In the genomic region with DNA sequence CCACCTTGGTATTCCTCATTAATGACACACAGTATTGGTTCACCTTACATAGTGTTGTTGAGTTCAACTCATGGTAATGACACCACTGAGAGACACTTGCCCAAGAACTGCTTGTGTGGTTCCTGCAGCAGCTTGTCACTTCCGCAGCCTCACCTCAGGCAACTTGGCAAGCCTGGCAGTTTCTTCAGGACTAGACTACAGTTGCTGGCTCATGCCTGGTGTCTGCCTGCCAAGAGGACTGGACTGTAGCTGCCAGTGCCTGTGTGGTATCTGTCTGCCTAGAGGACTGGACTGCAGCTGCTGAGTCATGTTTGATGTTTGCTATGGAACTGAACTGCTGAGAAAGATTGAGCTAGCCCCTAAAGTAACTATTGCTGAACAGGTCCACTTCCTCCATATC, we compare ENCODE assay signal across 11 mouse cellular contexts. TPM values are rescaled to one million over a fixed set of nuclear protein-coding genes. Genes with fewer than 3 reads are reported as not detected.
DNase-seq lines count a peak whose midpoint lies in the region; ATAC-seq and TF ChIP-seq lines count a peak whose summit lies in the region.
"Had no signal": no experiment of that assay in that cellular context is flagged by ENCODE, and none has a peak within 500 bp of the region (broad histone marks: within the 10 kb centered on the region; RNA-seq: fewer than 3 reads in every experiment).

No protein-coding gene starts in this region.

- H3K4me2 ChIP-seq in forebrain, embryonic 15.5 days (replicated peaks), result no peak overlapping the region
- H3K4me2 ChIP-seq in forebrain, embryonic 12.5 days, result no peak overlapping the region
- no peak overlapping the region for H3K4me2 ChIP-seq in midbrain, postnatal 0 days (ENCODE audit: low read depth, low read length, poor library complexity, severe bottlenecking)
- no peak overlapping the region for H3K4me2 ChIP-seq in midbrain, embryonic 15.5 days
- H3K4me2 ChIP-seq: hindbrain, embryonic 15.5 days; neural tube, embryonic 13.5 days had no signal

- WGBS in forebrain, embryonic 15.5 days, result 59% methylated on average over 1 of the region's 1 CpGs
- WGBS in forebrain, embryonic 12.5 days, result 100% methylated on average over 1 of the region's 1 CpGs
- 82% methylated on average over 1 of the region's 1 CpGs for WGBS in midbrain, postnatal 0 days
- WGBS in midbrain, embryonic 10.5 days, result 91% methylated on average over 1 of the region's 1 CpGs
- WGBS in midbrain, embryonic 15.5 days, result 82% methylated on average over 1 of the region's 1 CpGs

- ATAC-seq in forebrain, embryonic 15.5 days (replicated peaks), result 0 out of 2 replicates have a peak, but pooled peaks have one; percentile 43
- no peak for ATAC-seq in forebrain, embryonic 12.5 days (ENCODE audit: low FRiP score)
- no peak for ATAC-seq in midbrain, postnatal 0 days (ENCODE audit: low FRiP score)
- no peak for ATAC-seq in midbrain, embryonic 15.5 days (replicated peaks)

- H3K27ac ChIP-seq in forebrain, embryonic 15.5 days (replicated peaks), result no peak overlapping the region
- no peak overlapping the region for H3K27ac ChIP-seq in forebrain, embryonic 12.5 days
- H3K27ac ChIP-seq in midbrain, postnatal 0 days (ENCODE audit: low read depth, low read length), result no peak overlapping the region
- H3K27ac ChIP-seq in midbrain, embryonic 10.5 days (replicated peaks), result no peak overlapping the region
- H3K27ac ChIP-seq in gastrocnemius, adult 2 months, result no peak overlapping the region; the same call in 1 of the 2 replicates
- no peak overlapping the region for H3K27ac ChIP-seq in midbrain, embryonic 15.5 days
- H3K27ac ChIP-seq: hindbrain, embryonic 15.5 days; liver, embryonic 14.5 days; neural tube, embryonic 13.5 days had no signal

- H3K36me3 ChIP-seq in forebrain, embryonic 15.5 days, result no peaks in the 10 kb centered on the region
- no peaks in the 10 kb centered on the region for H3K36me3 ChIP-seq in forebrain, embryonic 12.5 days (replicated peaks)
- H3K36me3 ChIP-seq in midbrain, postnatal 0 days (ENCODE audit: insufficient read depth, low read length), result no peaks in the 10 kb centered on the region
- no peaks in the 10 kb centered on the region for H3K36me3 ChIP-seq in midbrain, embryonic 10.5 days
- H3K36me3 ChIP-seq in midbrain, embryonic 15.5 days (replicated peaks), result no peaks in the 10 kb centered on the region
- H3K36me3 ChIP-seq: hindbrain, embryonic 15.5 days; neural tube, embryonic 13.5 days had no signal

- peak; percentile 86 for DNase-seq in midbrain, postnatal 0 days (ENCODE audit: low spot score)
- no peak for DNase-seq in midbrain, embryonic 10.5 days (ENCODE audit: low spot score)
- DNase-seq in gastrocnemius, adult 2 months, result peak; percentile 85
- peak; percentile 60 to 71 for DNase-seq in kidney, postnatal 36 days
- DNase-seq in thymus, postnatal 36 days, result no peak

- no peak for TF ChIP-seq CTCF in midbrain, postnatal 0 days (IDR thresholded peaks at IDR 0.05)
- TF ChIP-seq CTCF in gastrocnemius, adult 2 months (IDR thresholded peaks at IDR 0.05), result no peak

- H3K9me3 ChIP-seq in forebrain, embryonic 15.5 days, result no peaks in the 10 kb centered on the region
- no peaks in the 10 kb centered on the region for H3K9me3 ChIP-seq in forebrain, embryonic 12.5 days
- no peaks in the 10 kb centered on the region for H3K9me3 ChIP-seq in midbrain, postnatal 0 days (ENCODE audit: low read length)
- H3K9me3 ChIP-seq in midbrain, embryonic 10.5 days (replicated peaks), result no peaks in the 10 kb centered on the region
- H3K9me3 ChIP-seq in midbrain, embryonic 15.5 days, result no peaks in the 10 kb centered on the region
- H3K9me3 ChIP-seq: hindbrain, embryonic 15.5 days; neural tube, embryonic 13.5 days had no signal

- intact Hi-C loops in gastrocnemius, adult 2 months (cut with DNase I), result loop anchor here (5.0 kb wide), 1 partner anchor 35 kb away; a partner anchor contains a TSS

- H3K9ac ChIP-seq in forebrain, embryonic 15.5 days (replicated peaks), result no peak overlapping the region
- H3K9ac ChIP-seq in forebrain, embryonic 12.5 days, result no peak overlapping the region
- H3K9ac ChIP-seq in midbrain, postnatal 0 days (replicated peaks; ENCODE audit: low read length, poor library complexity, severe bottlenecking), result no peak overlapping the region
- H3K9ac ChIP-seq in midbrain, embryonic 15.5 days, result no peak overlapping the region
- H3K9ac ChIP-seq: hindbrain, embryonic 15.5 days; liver, embryonic 14.5 days; neural tube, embryonic 13.5 days had no signal

- H3K4me3 ChIP-seq in forebrain, embryonic 15.5 days, result no peak overlapping the region
- no peak overlapping the region for H3K4me3 ChIP-seq in forebrain, embryonic 12.5 days (replicated peaks)
- no peak overlapping the region for H3K4me3 ChIP-seq in midbrain, postnatal 0 days (ENCODE audit: low read depth, low read length)
- H3K4me3 ChIP-seq in midbrain, embryonic 10.5 days, result no peak overlapping the region
- H3K4me3 ChIP-seq in gastrocnemius, adult 2 months, result no peak overlapping the region
- H3K4me3 ChIP-seq in midbrain, embryonic 15.5 days, result no peak overlapping the region
- H3K4me3 ChIP-seq: hindbrain, embryonic 15.5 days; neural tube, embryonic 13.5 days had no signal

- no peaks in the 10 kb centered on the region for H3K27me3 ChIP-seq in forebrain, embryonic 15.5 days
- no peaks in the 10 kb centered on the region for H3K27me3 ChIP-seq in forebrain, embryonic 12.5 days
- no peaks in the 10 kb centered on the region for H3K27me3 ChIP-seq in midbrain, postnatal 0 days (ENCODE audit: insufficient read depth, low read length)
- H3K27me3 ChIP-seq in midbrain, embryonic 10.5 days (ENCODE audit: low read depth, poor library complexity, severe bottlenecking), result no peaks in the 10 kb centered on the region
- no peaks in the 10 kb centered on the region for H3K27me3 ChIP-seq in midbrain, embryonic 15.5 days (replicated peaks)
- H3K27me3 ChIP-seq: hindbrain, embryonic 15.5 days; neural tube, embryonic 13.5 days had no signal

- no peaks in the 10 kb centered on the region for H3K4me1 ChIP-seq in forebrain, embryonic 15.5 days
- no peaks in the 10 kb centered on the region for H3K4me1 ChIP-seq in forebrain, embryonic 12.5 days
- H3K4me1 ChIP-seq in midbrain, postnatal 0 days (ENCODE audit: insufficient read depth, low read length), result no peaks in the 10 kb centered on the region
- H3K4me1 ChIP-seq in midbrain, embryonic 10.5 days, result 0 out of 2 replicates have a peak, but pooled peaks cover 3% of the 10 kb centered on the region
- no peaks in the 10 kb centered on the region for H3K4me1 ChIP-seq in midbrain, embryonic 15.5 days
- H3K4me1 ChIP-seq: hindbrain, embryonic 15.5 days; neural tube, embryonic 13.5 days had no signal

RNA-seq across cellular contexts. Expression of a gene that starts 18.3 kb away (rescaled TPM):
- 147 and 152 TPM in 2 replicates for polyA plus RNA-seq in forebrain, embryonic 15.5 days (2015; fragmentation: Nextera tagmentation; extraction: Ambion mirVana)
- 164 and 168 TPM in 2 replicates for polyA plus RNA-seq in forebrain, embryonic 12.5 days (2016; fragmentation: Nextera tagmentation; extraction: Ambion mirVana)
- total RNA-seq in midbrain, postnatal 0 days (2014; rRNA removed), result 66.9 and 70.7 TPM in 2 replicates
- 35.3 and 41.8 TPM in 2 replicates for polyA plus RNA-seq in midbrain, postnatal 0 days (2015; fragmentation: Nextera tagmentation; extraction: Ambion mirVana)
- 121 and 126 TPM in 2 replicates for polyA plus RNA-seq in midbrain, embryonic 10.5 days (2016; fragmentation: Nextera tagmentation; extraction: Ambion mirVana)
- 10 to 100 TPM; 15.0 to 30.8 TPM for total RNA-seq in gastrocnemius, adult 2 months (2021)
- polyA plus RNA-seq in midbrain, embryonic 15.5 days (2015; fragmentation: Nextera tagmentation; extraction: Ambion mirVana), result 123 and 128 TPM in 2 replicates

RNA-seq across cellular contexts. Expression of a gene that starts 37.0 kb away (rescaled TPM):
- polyA plus RNA-seq in forebrain, embryonic 15.5 days (2015; fragmentation: Nextera tagmentation; extraction: Ambion mirVana), result 8.7 and 10.5 TPM in 2 replicates
- polyA plus RNA-seq in forebrain, embryonic 12.5 days (2016; fragmentation: Nextera tagmentation; extraction: Ambion mirVana), result 5.7 and 6.0 TPM in 2 replicates
- 9.1 and 11.0 TPM in 2 replicates for total RNA-seq in midbrain, postnatal 0 days (2014; rRNA removed)
- polyA plus RNA-seq in midbrain, postnatal 0 days (2015; fragmentation: Nextera tagmentation; extraction: Ambion mirVana), result 6.8 and 7.3 TPM in 2 replicates
- polyA plus RNA-seq in midbrain, embryonic 10.5 days (2016; fragmentation: Nextera tagmentation; extraction: Ambion mirVana), result 4.7 and 5.6 TPM in 2 replicates
- 1 to 10 TPM; 1.9 to 2.4 TPM for total RNA-seq in gastrocnemius, adult 2 months (2021)
- 8.5 and 9.6 TPM in 2 replicates for polyA plus RNA-seq in midbrain, embryonic 15.5 days (2015; fragmentation: Nextera tagmentation; extraction: Ambion mirVana)

Comparison
In these comparisons a context has a peak if more than half of its experiments do, and no peak if none do; other contexts are left out.
1. DNase-seq: peak in midbrain, postnatal 0 days (single experiment), gastrocnemius, adult 2 months (single experiment) and kidney, postnatal 36 days (2 of 2); none in midbrain, embryonic 10.5 days (single experiment) and thymus, postnatal 36 days (0 of 2).